Mouse (Mus musculus) bone marrow, adult 2 months (tissue): ENCODE results near the gene Cxcl16.

Experiments used
- CTCF ChIP-seq: fragments of 200-500 bp; IDR thresholded peaks from 2 replicates; pipeline ENCODE4 v1.5.1; 2011; ENCODE audit warnings: low read length, control low read depth; ENCODE audit not compliant: control insufficient read depth, insufficient read depth
- POLR2A ChIP-seq: fragments of 200-500 bp; IDR thresholded peaks from 2 replicates; pipeline ENCODE4 v1.6.1; 2011; ENCODE audit warnings: low read depth, mild to moderate bottlenecking, control low read depth, low read length, borderline replicate concordance; ENCODE audit not compliant: control insufficient read depth

DNA sequence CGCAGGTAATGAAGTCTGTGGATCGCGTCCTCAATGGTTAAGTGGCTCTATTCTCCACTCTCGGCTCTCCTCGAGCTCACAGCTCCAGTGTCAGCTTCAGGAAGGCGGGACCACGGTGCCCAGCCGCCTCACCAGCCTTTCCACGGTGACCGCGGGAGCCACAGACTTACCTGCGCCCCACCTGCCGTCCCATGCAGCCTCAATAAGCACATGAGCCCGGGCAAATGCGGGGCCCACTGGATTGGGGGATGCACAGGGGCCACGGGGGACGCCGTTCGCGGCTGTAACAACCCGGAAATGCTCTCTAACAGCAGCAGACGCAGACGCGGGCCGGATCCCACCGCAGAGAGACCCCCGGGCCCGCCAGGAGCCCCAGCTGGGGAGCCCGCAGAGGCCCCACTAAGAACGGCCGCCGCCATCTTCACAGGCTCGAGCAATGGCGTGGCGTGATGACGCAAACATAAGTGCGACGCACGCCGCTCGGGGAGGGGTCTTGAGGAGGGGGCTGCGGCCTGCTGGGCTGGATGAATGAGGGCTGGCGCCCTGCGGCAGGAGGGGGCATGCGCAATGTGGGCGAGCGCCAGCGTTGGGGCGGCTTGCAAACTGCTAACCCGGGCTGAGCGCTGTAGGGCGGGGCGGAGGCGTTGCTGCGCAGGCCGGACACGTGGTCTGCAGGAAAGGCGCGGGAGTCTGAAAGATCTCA lies 50.0 kb downstream of the Cxcl16 start, which contains the start of gene Pelp1:
- TF ChIP-seq CTCF (peak; percentile 17; the same call in 1 of the 2 replicates), POLR2A (peak; percentile 50; the same call in 1 of the 2 replicates)
